Mouse (Mus musculus) ES-E14 (cell line): ENCODE measurements at regions not wholly inside any gene's neighbourhood (a gene's known extent, or its start where the extent isn't known, plus 50 kb on each side); places are given as distances from the start of the nearest gene placed in this dataset.

Experiments used
- HCFC1 ChIP-seq: IDR thresholded peaks from 2 replicates; pipeline ENCODE4 v1.6.1; 2012; ENCODE audit warnings: low read length, inconsistent platforms, borderline replicate concordance; ENCODE audit not compliant: insufficient read depth
- ZC3H11A ChIP-seq: IDR thresholded peaks from 2 replicates; pipeline ENCODE4 v1.6.1; 2012; ENCODE audit warnings: low read depth, mild to moderate bottlenecking, inconsistent platforms, low read length, borderline replicate concordance
- ZNF384 ChIP-seq: IDR thresholded peaks from 2 replicates; pipeline ENCODE4 v1.6.1; 2012; ENCODE audit warnings: low read depth, low read length, inconsistent platforms

- TF ChIP-seq ZC3H11A (no peak), ZNF384 (no peak), HCFC1 (no peak)
These were observed 82.5 kb upstream of the Sertad2 start for GRCm38 (mm10) chr11:20460501-20460921.
